Mouse (Mus musculus): Measurements from ENCODE around the gene Shisal1. TPM values are rescaled to one million over a fixed set of nuclear protein-coding genes. Genes with fewer than 3 reads are reported as not detected.

Gene Shisal1
- 9.7 and 13.0 TPM in 2 replicates for polyA plus RNA-seq (2021; fragmentation: Nextera tagmentation)
- long read RNA-seq, experiment 1, partial matches to known transcripts = 0 of 10 reads
- long read RNA-seq, experiment 1, other reads (novel, unspliced or antisense) = 10 of 10 reads
- long read RNA-seq, experiment 2, full-length matches to known transcripts = 1 of 44 reads
- long read RNA-seq, experiment 2, partial matches to known transcripts = 3 of 44 reads
- long read RNA-seq, experiment 2, other reads (novel, unspliced or antisense) = 40 of 44 reads

GRCm38 (mm10) chr15:84446997-84447396, at the start of gene Shisal1:
Gene Shisal1 (minus strand): TSS chr15:84447097.

Other genes starting within 250 kb of the Shisal1 start
- gene Parvb, start 215.1 kb downstream of the Shisal1 start, polyA plus RNA-seq (2021; fragmentation: Nextera tagmentation) = 1.8 and 2.1 TPM in 2 replicates
- gene Parvg, start 123.1 kb downstream of the Shisal1 start, polyA plus RNA-seq (2021; fragmentation: Nextera tagmentation) = 8.2 and 8.8 TPM in 2 replicates
- 33.6 and 40.5 TPM in 2 replicates for gene Rtl6, start 110.7 kb upstream of the Shisal1 start, polyA plus RNA-seq (2021; fragmentation: Nextera tagmentation)
- 8.7 and 9.3 TPM in 2 replicates for gene Prr5, start 222.5 kb upstream of the Shisal1 start, polyA plus RNA-seq (2021; fragmentation: Nextera tagmentation)

Data from layer of hippocampus, adult 6 months (tissue).